Mouse (Mus musculus) heart, adult 2 months (tissue): ENCODE data around the gene Cdk17.

Source experiments
- CTCF ChIP-seq: fragments of 200-600 bp; IDR thresholded peaks from 2 replicates; pipeline ENCODE4 v1.8.1; 2022; ENCODE audit warnings: antibody characterized with exemption, mild to moderate bottlenecking, moderate library complexity
- EP300 ChIP-seq: fragments of 200-500 bp; IDR thresholded peaks from 2 replicates; pipeline ENCODE4 v1.6.1; 2011; ENCODE audit warnings: low read depth, low read length, control low read depth; ENCODE audit not compliant: insufficient read depth
- POLR2A ChIP-seq: fragments of 200-500 bp; IDR thresholded peaks from 2 replicates; pipeline ENCODE4 v1.6.1; 2011; ENCODE audit warnings: mild to moderate bottlenecking, low read depth, low read length, control low read depth; ENCODE audit not compliant: insufficient read depth

GRCm38 (mm10) chr10:93130456-93130940 lies 30.2 kb upstream of the Cdk17 start:
- TF ChIP-seq CTCF, result no peak
- TF ChIP-seq POLR2A, result no peak
- no peak for TF ChIP-seq EP300
